Mouse (Mus musculus): ENCODE measurements around the gene Cct7. TPM values are rescaled to one million over a fixed set of nuclear protein-coding genes. Genes with fewer than 3 reads are reported as not detected.
"Not testable (repeated sequence)": the region's sequence is repeated elsewhere in the genome, so short reads cannot be mapped to it uniquely, and the experiment has no call there.

The Cct7 gene
- total RNA-seq, 2 experiments from 2014 or later: 200 to 226 TPM

- intact Hi-C loops (cut with DNase I): no loop called here
- no peak for DNase-seq (ENCODE audit: extremely low spot score in 1 of 2, low spot score in 2 of 2)
- H3K4me3 ChIP-seq: no peak overlapping the region
- TF ChIP-seq CTCF (IDR thresholded peaks at IDR 0.05): no peak
- no peak overlapping the region for H3K27ac ChIP-seq
Observed at GRCm38 (mm10) chr6:85436204-85436603, 15.1 kb upstream of the Cct7 start.

- Histone ChIP-seq H3K27ac (no peak overlapping the region), H3K4me3 (no peak overlapping the region)
- intact Hi-C loops (cut with DNase I): no loop called here
- DNase-seq (ENCODE audit: extremely low spot score in 1 of 2, low spot score in 2 of 2): no peak
- no peak for TF ChIP-seq CTCF (IDR thresholded peaks at IDR 0.05)
Observed at GRCm38 (mm10) chr6:85436631-85437030, 14.7 kb upstream of the Cct7 start.

GRCm38 (mm10) chr6:85441142-85441541 lies 10.2 kb upstream of the Cct7 start:
- TF ChIP-seq CTCF (IDR thresholded peaks at IDR 0.05): no peak
- intact Hi-C loops (cut with DNase I): no loop called here
- no peak overlapping the region for H3K27ac ChIP-seq
- DNase-seq (ENCODE audit: extremely low spot score in 1 of 2, low spot score in 2 of 2): no peak
- H3K4me3 ChIP-seq: no peak overlapping the region

DNA sequence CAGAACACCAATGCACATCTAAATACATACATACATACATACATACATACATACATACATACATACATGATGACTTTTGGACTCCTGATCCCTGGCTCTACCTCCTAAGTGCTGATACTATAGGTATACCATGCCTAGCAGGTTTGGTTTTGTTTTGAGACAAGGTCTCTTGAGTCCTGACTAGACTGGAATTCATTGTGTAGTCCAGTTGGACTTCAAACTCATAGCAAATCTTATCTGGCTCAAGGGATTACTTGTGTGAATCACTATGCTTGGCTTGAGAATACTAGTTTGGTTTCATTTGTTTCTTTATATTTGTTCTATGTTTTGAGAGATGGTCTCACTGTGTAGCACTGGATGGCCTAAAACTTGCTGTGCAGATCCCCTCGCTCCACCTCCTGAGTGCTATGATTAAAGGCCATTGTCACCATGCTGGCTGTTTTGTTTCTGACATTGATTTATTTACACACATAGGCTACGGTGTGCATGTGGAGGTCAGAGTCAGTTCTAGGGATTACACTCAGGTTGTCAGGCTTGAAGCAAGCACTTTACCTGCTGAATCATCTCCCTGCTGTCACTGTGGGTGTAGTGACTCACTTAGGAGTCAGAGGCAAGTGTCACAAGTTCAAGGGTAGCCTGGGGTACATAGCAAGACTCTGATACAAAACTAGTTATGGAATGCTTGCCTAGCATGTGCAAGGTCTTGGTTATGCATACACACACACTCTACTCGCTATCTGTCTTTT lies 7.7 kb upstream of the Cct7 start:
- intact Hi-C loops (cut with DNase I): no loop called here
- DNase-seq (ENCODE audit: extremely low spot score in 1 of 2, low spot score in 2 of 2): no peak
- no peak for TF ChIP-seq CTCF (IDR thresholded peaks at IDR 0.05)
- Histone ChIP-seq H3K4me3 (no peak overlapping the region), H3K27ac (peak overlapping the region; percentile 15; the same call in 1 of the 2 replicates)

GRCm38 (mm10) chr6:85444266-85444965 lies 6.9 kb upstream of the Cct7 start:
- Histone ChIP-seq H3K4me3 (no peak overlapping the region), H3K27ac (no peak overlapping the region)
- TF ChIP-seq CTCF (IDR thresholded peaks at IDR 0.05): no peak
- intact Hi-C loops (cut with DNase I): no loop called here
- DNase-seq (ENCODE audit: extremely low spot score in 1 of 2, low spot score in 2 of 2): no peak

- H3K27ac ChIP-seq: no peak overlapping the region
- no peak for DNase-seq (ENCODE audit: extremely low spot score in 1 of 2, low spot score in 2 of 2)
- intact Hi-C loops (cut with DNase I): no loop called here
- H3K4me3 ChIP-seq: no peak overlapping the region
- no peak for TF ChIP-seq CTCF (IDR thresholded peaks at IDR 0.05)
Observed at GRCm38 (mm10) chr6:85445286-85445685, 6.0 kb upstream of the Cct7 start.

DNA sequence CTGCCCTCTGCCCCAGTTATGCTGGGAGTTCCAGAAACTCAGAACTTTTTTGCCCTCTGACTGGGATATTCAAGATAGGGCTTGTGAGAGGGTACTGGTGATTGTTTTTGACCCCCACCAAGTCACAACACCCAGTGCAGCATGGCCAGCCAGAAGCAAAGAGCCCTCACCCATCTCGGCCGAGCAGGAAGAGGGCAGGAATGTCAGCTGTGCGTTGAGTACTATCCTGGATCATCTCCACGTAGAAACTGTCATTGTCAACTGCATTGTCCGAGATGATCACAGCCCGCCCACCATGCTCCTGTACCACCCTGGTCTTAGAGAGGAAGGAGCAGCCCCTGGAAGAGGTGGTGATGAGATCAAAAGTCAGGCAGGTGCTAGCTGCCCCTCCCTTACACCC lies 4.0 kb upstream of the Cct7 start:
- intact Hi-C loops (cut with DNase I): no loop called here
- H3K27ac ChIP-seq: no peak overlapping the region
- no peak overlapping the region for H3K4me3 ChIP-seq
- no peak for TF ChIP-seq CTCF (IDR thresholded peaks at IDR 0.05)
- DNase-seq (ENCODE audit: extremely low spot score in 1 of 2, low spot score in 2 of 2): no peak

DNA sequence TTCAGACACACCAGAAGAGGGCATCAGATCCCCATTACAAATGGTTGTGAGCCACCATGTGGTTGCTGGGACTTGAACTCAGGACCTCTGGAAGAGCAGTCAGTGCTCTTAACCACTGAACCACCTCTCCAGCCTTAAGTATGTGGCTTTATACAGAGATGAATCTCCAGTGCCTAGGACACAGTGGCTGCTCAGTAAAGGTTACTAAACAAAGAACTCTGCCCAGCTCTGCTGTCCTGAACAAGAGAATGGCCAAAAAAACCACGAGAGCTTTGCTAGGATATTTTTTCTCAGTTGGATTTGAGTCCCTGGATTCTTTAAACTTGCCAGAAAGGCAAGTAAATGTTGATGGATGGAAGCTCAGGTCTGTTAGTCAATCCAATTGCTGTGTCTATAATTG lies 1.2 kb upstream of the Cct7 start:
- DNase-seq (ENCODE audit: extremely low spot score in 1 of 2, low spot score in 2 of 2): not testable (repeated sequence)
- Histone ChIP-seq H3K4me3 (peak overlapping the region; percentile 72; the same call in 1 of the 2 replicates), H3K27ac (0 out of 2 replicates have a peak overlapping the region, but pooled peaks have one; percentile 4)
- intact Hi-C loops (cut with DNase I): loop anchor here (5.0 kb wide), 3 partner anchors 62 to 467 kb away; partner anchors contain the start of genes Alms1, Egr4 and Nat8f1

DNA sequence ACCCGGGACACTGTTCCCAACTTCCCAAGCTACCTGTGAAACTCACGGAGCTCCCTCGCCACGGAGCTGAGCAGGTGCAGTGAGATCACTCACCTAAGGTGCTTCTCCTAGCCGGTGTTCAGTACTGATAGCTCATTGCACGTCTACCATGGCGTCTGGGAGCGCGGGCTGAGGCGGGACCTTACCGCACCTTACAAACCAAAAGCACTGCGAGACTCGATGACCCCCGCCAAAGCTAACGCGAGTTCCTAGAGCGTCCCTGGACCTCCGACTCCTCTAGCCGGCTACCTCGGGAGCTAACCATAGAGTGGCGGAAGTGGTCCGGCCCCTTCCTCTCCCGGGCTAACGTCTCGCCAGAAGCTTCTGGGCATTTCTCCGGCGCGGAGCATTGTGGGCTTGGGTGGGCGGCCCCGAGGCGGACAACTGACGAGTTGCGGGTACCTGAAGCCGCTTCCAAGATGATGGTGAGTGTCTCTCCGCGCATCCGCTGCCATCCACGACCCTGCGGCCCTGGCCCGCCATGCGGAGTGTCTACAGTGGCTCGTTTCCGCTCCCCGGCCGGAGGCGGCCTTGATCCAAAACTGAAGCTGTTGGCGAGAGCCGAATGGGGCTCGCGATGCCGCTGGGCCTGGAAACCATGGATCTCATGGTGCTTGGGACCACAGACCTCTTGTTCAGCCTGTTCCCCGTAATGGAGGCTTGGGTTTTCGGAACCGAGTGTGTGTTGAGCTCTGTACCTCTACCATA lies 523 bp downstream of the Cct7 start, which contains the start of gene Pradc1:
Pradc1 (minus strand) TSS at position 307 of the 747 bp plus-strand sequence.
- peak; percentile 97 to 98 for DNase-seq (ENCODE audit: extremely low spot score in 1 of 2, low spot score in 2 of 2)
- peak within 1 kb of the TSS; percentile 91 for H3K27ac ChIP-seq
- TF ChIP-seq CTCF (IDR thresholded peaks at IDR 0.05): no peak
- H3K4me3 ChIP-seq: peak within 1 kb of the TSS; percentile 72
- intact Hi-C loops (cut with DNase I): loop anchor here (5.0 kb wide), 3 partner anchors 60 to 465 kb away; partner anchors contain the start of genes Alms1, Egr4 and Nat8f1

GRCm38 (mm10) chr6:85452411-85452665 lies 1.0 kb downstream of the Cct7 start:
- no peak for TF ChIP-seq CTCF (IDR thresholded peaks at IDR 0.05)
- peak overlapping the region; percentile 91 for H3K27ac ChIP-seq
- intact Hi-C loops (cut with DNase I): loop anchor here (5.0 kb wide), 3 partner anchors 60 to 465 kb away; partner anchors contain the start of genes Alms1, Egr4 and Nat8f1
- DNase-seq (ENCODE audit: extremely low spot score in 1 of 2, low spot score in 2 of 2): no peak
- H3K4me3 ChIP-seq: peak overlapping the region; percentile 72

- Histone ChIP-seq H3K4me3 (peak overlapping the region; percentile 72), H3K27ac (peak overlapping the region; percentile 91; the same call in 1 of the 2 replicates)
- intact Hi-C loops (cut with DNase I): loop anchor here (5.0 kb wide), 3 partner anchors 59 to 464 kb away; partner anchors contain the start of genes Alms1, Egr4 and Nat8f1
- no peak for TF ChIP-seq CTCF (IDR thresholded peaks at IDR 0.05)
- DNase-seq (ENCODE audit: extremely low spot score in 1 of 2, low spot score in 2 of 2): no peak
Observed at GRCm38 (mm10) chr6:85452816-85453215, 1.5 kb downstream of the Cct7 start.

- Histone ChIP-seq H3K27ac (no peak overlapping the region), H3K4me3 (no peak overlapping the region)
- peak; percentile 23 for TF ChIP-seq CTCF (IDR thresholded peaks at IDR 0.05)
- intact Hi-C loops (cut with DNase I): no loop called here
- DNase-seq (ENCODE audit: extremely low spot score in 1 of 2, low spot score in 2 of 2): no peak
Observed at GRCm38 (mm10) chr6:85459621-85460020, 8.3 kb downstream of the Cct7 start.
